Mouse (Mus musculus): ENCODE results near the gene 2010005H15Rik. TPM values are rescaled to one million over a fixed set of nuclear protein-coding genes. Genes with fewer than 3 reads are reported as not detected.

Gene 2010005H15Rik
- polyA plus RNA-seq, 1 experiment from 2014 or later, result 0.68 TPM

Other genes with a start within 250 kb of the 2010005H15Rik start
- 39.8 and 41.4 TPM in 2 replicates for gene Kpna1, start 242.7 kb upstream of the 2010005H15Rik start, polyA plus RNA-seq (2015; fragmentation: Nextera tagmentation; extraction: Ambion mirVana)
- 6.2 and 6.7 TPM in 2 replicates for gene Wdr5b, start 180.3 kb upstream of the 2010005H15Rik start, polyA plus RNA-seq (2015; fragmentation: Nextera tagmentation; extraction: Ambion mirVana)
- gene Fam162a, start 149.9 kb upstream of the 2010005H15Rik start, polyA plus RNA-seq (2015; fragmentation: Nextera tagmentation; extraction: Ambion mirVana), result 791 and 887 TPM in 2 replicates
- 80.5 and 89.1 TPM in 2 replicates for gene Ccdc58, start 149.8 kb upstream of the 2010005H15Rik start, polyA plus RNA-seq (2015; fragmentation: Nextera tagmentation; extraction: Ambion mirVana)
- not detected in 2 replicates for gene Csta1, start 90.2 kb upstream of the 2010005H15Rik start, polyA plus RNA-seq (2015; fragmentation: Nextera tagmentation; extraction: Ambion mirVana)
- not detected in 2 replicates for gene Stfa2l1, start 64.7 kb upstream of the 2010005H15Rik start, polyA plus RNA-seq (2015; fragmentation: Nextera tagmentation; extraction: Ambion mirVana)
- 0.70 and 2.8 TPM in 2 replicates for gene Gm5483, start 37.3 kb upstream of the 2010005H15Rik start, polyA plus RNA-seq (2015; fragmentation: Nextera tagmentation; extraction: Ambion mirVana)
- not detected in 2 replicates for gene Gm5416, start 11.1 kb upstream of the 2010005H15Rik start, polyA plus RNA-seq (2015; fragmentation: Nextera tagmentation; extraction: Ambion mirVana)
- gene Stfa1, start 55.5 kb downstream of the 2010005H15Rik start, polyA plus RNA-seq (2015; fragmentation: Nextera tagmentation; extraction: Ambion mirVana), result 2.4 and 4.3 TPM in 2 replicates
- gene BC117090, start 112.9 kb downstream of the 2010005H15Rik start, polyA plus RNA-seq (2015; fragmentation: Nextera tagmentation; extraction: Ambion mirVana), result not detected in 2 replicates
- gene BC100530, start 146.3 kb downstream of the 2010005H15Rik start, polyA plus RNA-seq (2015; fragmentation: Nextera tagmentation; extraction: Ambion mirVana), result 2.1 and 2.6 TPM in 2 replicates
- 0.60 TPM in 1 of 2 replicates, not detected in the other for gene Stfa2, start 187.0 kb downstream of the 2010005H15Rik start, polyA plus RNA-seq (2015; fragmentation: Nextera tagmentation; extraction: Ambion mirVana)
- 0.41 TPM in 1 of 2 replicates, not detected in the other for gene Stfa3, start 233.9 kb downstream of the 2010005H15Rik start, polyA plus RNA-seq (2015; fragmentation: Nextera tagmentation; extraction: Ambion mirVana)